Mouse (Mus musculus) MEL (cell line): ENCODE measurements around the gene Btn1a1. TPM values are rescaled to one million over a fixed set of nuclear protein-coding genes. Genes with fewer than 3 reads are reported as not detected.

Experiments used
- DNase-seq: peaks from one replicate; pipeline ENCODE4 v3.0.0; 2011; ENCODE audit warnings: low read depth, low spot score
- H3K27ac ChIP-seq: 2 replicates; pipeline ENCODE4 v1.5.1; 2012; ENCODE audit warnings: low read depth, mild to moderate bottlenecking, control low read depth, low read length, moderate library complexity; ENCODE audit not compliant: control insufficient read depth
- H3K27me3 ChIP-seq, 2 experiments: fragments of 150-350 bp in 1 of 2; sonication (generic) in 1 of 2; 2 replicates each; pipeline ENCODE4 v1.6.1; 2012; ENCODE audit warnings: low read length in 2 of 2, mild to moderate bottlenecking in 2 of 2, improper control_type of control experiment in 1 of 2, moderate library complexity in 1 of 2; ENCODE audit not compliant: insufficient read depth in 2 of 2, control insufficient read depth in 1 of 2
- H3K36me3 ChIP-seq, 2 experiments: 2 replicates each; pipeline ENCODE4 v1.6.1; 2012 to 2014; ENCODE audit warnings: low read length in 2 of 2, improper control_type of control experiment in 1 of 2, inconsistent platforms in 1 of 2, mild to moderate bottlenecking in 1 of 2; ENCODE audit not compliant: insufficient read depth in 2 of 2, control insufficient read depth in 1 of 2
- H3K4me1 ChIP-seq, 2 experiments: fragments of 150-350 bp in 1 of 2; sonication (generic) in 1 of 2; 2 replicates each; pipeline ENCODE4 v1.6.1; 2012; ENCODE audit warnings: low read length in 2 of 2, improper control_type of control experiment in 1 of 2, mild to moderate bottlenecking in 1 of 2; ENCODE audit not compliant: insufficient read depth in 2 of 2, control insufficient read depth in 1 of 2
- H3K4me3 ChIP-seq, 2 experiments: fragments of 150-350 bp in 1 of 2; sonication (generic) in 1 of 2; 2 replicates each; pipeline ENCODE4 v1.5.1; 2012; ENCODE audit warnings: low read depth in 2 of 2, low read length in 2 of 2, mild to moderate bottlenecking in 2 of 2, moderate library complexity in 2 of 2, control low read depth in 1 of 2, improper control_type of control experiment in 1 of 2; ENCODE audit not compliant: control insufficient read depth in 1 of 2, insufficient read depth in 1 of 2
- H3K79me2 ChIP-seq: 2 replicates; pipeline ENCODE4 v1.6.1; 2012; ENCODE audit warnings: mild to moderate bottlenecking, low read length, moderate library complexity; ENCODE audit not compliant: control insufficient read depth, poor library complexity, insufficient read depth
- H3K9ac ChIP-seq: 2 replicates; pipeline ENCODE4 v1.6.1; 2012; ENCODE audit warnings: low read depth, mild to moderate bottlenecking, control low read depth, low read length, moderate library complexity; ENCODE audit not compliant: control insufficient read depth, poor library complexity, severe bottlenecking
- H3K9me3 ChIP-seq: fragments of 150-350 bp; sonication (generic); replicated peaks from 2 replicates; pipeline ENCODE4 v1.6.1; 2012; ENCODE audit warnings: mild to moderate bottlenecking, low read length, improper control_type of control experiment, moderate library complexity; ENCODE audit not compliant: insufficient read depth
- BHLHE40 ChIP-seq: IDR thresholded peaks from 2 replicates; pipeline ENCODE4 v1.6.1; 2012; ENCODE audit warnings: low read depth, mild to moderate bottlenecking, inconsistent platforms, low read length, improper control_type of control experiment, borderline replicate concordance
- CHD1 ChIP-seq: IDR thresholded peaks from 2 replicates; pipeline ENCODE4 v1.6.1; 2012; ENCODE audit warnings: low read depth, mild to moderate bottlenecking, inconsistent platforms, low read length, improper control_type of control experiment
- E2F4 ChIP-seq: IDR thresholded peaks from 2 replicates; pipeline ENCODE4 v1.6.1; 2011; ENCODE audit warnings: low read depth, low read length, improper control_type of control experiment, borderline replicate concordance
- GATA1 ChIP-seq: IDR thresholded peaks from 2 replicates; pipeline ENCODE4 v1.6.1; 2011; ENCODE audit warnings: low read depth, low read length, improper control_type of control experiment
- JUND ChIP-seq: IDR thresholded peaks from 2 replicates; pipeline ENCODE4 v1.6.1; 2011; ENCODE audit warnings: low read depth, mild to moderate bottlenecking, improper control_type of control experiment, low read length
- MAFK ChIP-seq: IDR thresholded peaks from 2 replicates; pipeline ENCODE4 v1.6.1; 2011; ENCODE audit warnings: low read depth, mild to moderate bottlenecking, low read length, improper control_type of control experiment, borderline replicate concordance
- MYC ChIP-seq: IDR thresholded peaks from 2 replicates; pipeline ENCODE4 v1.6.1; 2011; ENCODE audit warnings: low read depth, mild to moderate bottlenecking, low read length, improper control_type of control experiment, moderate library complexity
- NELFE ChIP-seq: IDR thresholded peaks from 2 replicates; pipeline ENCODE4 v1.6.1; 2011; ENCODE audit warnings: low read depth, low read length, improper control_type of control experiment
- POLR2A ChIP-seq, 2 experiments: IDR thresholded peaks; 2 replicates each; pipeline ENCODE4 v1.6.1; 2011 to 2012; ENCODE audit warnings: low read length in 2 of 2, mild to moderate bottlenecking in 2 of 2, control low read depth in 1 of 2, improper control_type of control experiment in 1 of 2, low read depth in 1 of 2, moderate library complexity in 1 of 2; ENCODE audit not compliant: control insufficient read depth in 1 of 2, insufficient read depth in 1 of 2, poor library complexity in 1 of 2
- POLR2AphosphoS2 ChIP-seq: IDR thresholded peaks from 2 replicates; pipeline ENCODE4 v1.6.1; 2011; ENCODE audit warnings: low read length, improper control_type of control experiment
- POLR2AphosphoS5 ChIP-seq: IDR thresholded peaks from 2 replicates; pipeline ENCODE4 v1.6.1; 2012; ENCODE audit warnings: low read depth, borderline replicate concordance, mild to moderate bottlenecking, inconsistent platforms, low read length, moderate library complexity, mixed read lengths
- RCOR1 ChIP-seq: IDR thresholded peaks from 2 replicates; pipeline ENCODE4 v1.6.1; 2012; ENCODE audit warnings: low read depth, mild to moderate bottlenecking, inconsistent platforms, low read length, improper control_type of control experiment
- TAL1 ChIP-seq: IDR thresholded peaks from 2 replicates; pipeline ENCODE4 v1.6.1; 2012; ENCODE audit warnings: mild to moderate bottlenecking, inconsistent platforms, low read length, moderate library complexity, mixed read lengths
- TBP ChIP-seq: IDR thresholded peaks from 2 replicates; pipeline ENCODE4 v1.8.0; 2011; ENCODE audit warnings: low read depth, low read length, improper control_type of control experiment
- UBTF ChIP-seq: IDR thresholded peaks from 2 replicates; pipeline ENCODE4 v1.6.1; 2012; ENCODE audit warnings: low read depth, mild to moderate bottlenecking, inconsistent platforms, low read length, improper control_type of control experiment, moderate library complexity, borderline replicate concordance; ENCODE audit not compliant: insufficient read depth
- ZMIZ1 ChIP-seq: IDR thresholded peaks from 2 replicates; pipeline ENCODE4 v1.6.1; 2012; ENCODE audit warnings: low read depth, mild to moderate bottlenecking, inconsistent platforms, low read length, improper control_type of control experiment, moderate library complexity
- ZNF384 ChIP-seq: IDR thresholded peaks from 2 replicates; pipeline ENCODE4 v1.6.1; 2012; ENCODE audit warnings: low read depth, mild to moderate bottlenecking, inconsistent platforms, low read length, improper control_type of control experiment
- polyA plus RNA-seq, 2 experiments: library from polyadenylated mRNA; stranded (reverse) in 1 of 2; unstranded in 1 of 2; fragments of >175 nt in 1 of 2; fragments of >200 nt in 1 of 2; gene quantifications; 2 replicates each; pipeline versions ENCODE4 v1.2.1 to v1.2.4; 2012; ENCODE audit warnings: low replicate concordance in 2 of 2, low read depth in 1 of 2; ENCODE audit not compliant: insufficient read length in 2 of 2, insufficient read depth in 1 of 2, missing spikeins in 1 of 2
- total RNA-seq: library from RNA; depleted of rRNA; stranded (reverse); fragments of 300-350 nt; gene quantifications from 2 replicates; pipeline ENCODE4 v1.2.3, GENCODE M21; 2012

Btn1a1 gene
- total and polyA plus RNA-seq, 3 experiments = 0.25 TPM; not detected in 2

DNA sequence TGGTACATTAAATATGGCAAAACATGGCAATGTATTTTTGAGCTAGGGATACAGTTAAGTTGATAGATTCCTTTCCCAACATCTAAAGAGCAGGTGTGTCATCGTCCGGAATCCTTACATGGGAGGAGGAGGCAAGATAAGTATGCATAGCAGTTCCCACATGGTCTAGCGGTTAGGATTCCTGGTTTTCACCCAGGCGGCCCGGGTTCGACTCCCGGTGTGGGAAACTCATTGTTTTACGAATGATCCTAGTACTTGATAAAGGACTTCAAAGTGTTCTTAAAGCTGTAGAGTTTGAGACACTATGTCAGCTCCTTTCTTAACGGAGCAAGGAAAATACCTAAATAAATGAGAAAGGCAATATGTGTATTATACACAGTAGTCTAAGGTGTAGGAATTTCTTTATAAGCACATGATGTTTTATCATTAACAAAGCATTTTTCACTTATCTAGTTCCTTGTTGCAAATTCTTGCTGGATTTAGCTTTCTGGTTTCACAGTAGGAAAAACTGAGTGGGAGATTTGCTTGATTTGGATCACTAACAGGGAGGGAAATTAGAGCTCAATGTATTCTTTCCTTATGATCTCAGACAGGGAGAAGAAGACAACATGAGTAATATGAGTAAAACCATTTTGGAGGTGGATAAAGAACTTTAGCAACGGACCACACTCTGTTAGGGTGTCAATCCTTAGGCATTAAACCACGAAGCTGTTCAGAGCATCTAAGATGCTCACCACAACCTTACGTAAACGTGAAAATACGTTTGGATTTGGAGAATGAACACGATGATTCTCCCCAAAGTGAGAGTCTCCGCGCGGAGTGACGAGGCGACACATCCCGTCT is 2.1 kb downstream of the Btn1a1 start:
- Histone ChIP-seq H3K27ac (no peak overlapping the region), H3K9ac (peak overlapping the region; percentile 54), H3K4me3 (peak overlapping the region; percentile 41 to 66), H3K4me1 (peaks cover 0 to 14% of the 10 kb centered on the region in 2 experiments; a peak in 2 of 4 replicates), H3K9me3 (no peaks in the 10 kb centered on the region), H3K36me3 (peaks cover 0 to 13% of the 10 kb centered on the region in 2 experiments; a peak in 2 of 4 replicates), H3K27me3 (no peaks in the 10 kb centered on the region), H3K79me2 (no peaks in the 10 kb centered on the region)
- TF ChIP-seq POLR2AphosphoS5 (no peak), MYC (peak; percentile 17; the same call in 1 of the 2 replicates), ZMIZ1 (no peak), TBP (peak; percentile 100), GATA1 (peak; percentile 80), TAL1 (peak; percentile 4; the same call in 1 of the 2 replicates), CHD1 (no peak), MAFK (peak; percentile 95), NELFE (no peak), UBTF (0 out of 2 replicates have a peak, but pooled peaks have one; percentile 9)
- peak; percentile 86 for DNase-seq

GRCm38 (mm10) chr13:23462669-23463068 is 3.0 kb downstream of the Btn1a1 start:
- no peak overlapping the region for H3K27ac ChIP-seq
- no peaks in the 10 kb centered on the region for H3K79me2 ChIP-seq
- H3K4me1 ChIP-seq = peaks cover 0 to 18% of the 10 kb centered on the region in 2 experiments; a peak in 2 of 4 replicates
- no peak for DNase-seq
- no peaks in the 10 kb centered on the region for H3K27me3 ChIP-seq
- TF ChIP-seq ZNF384 (peak; percentile 65), POLR2AphosphoS2 (no peak)
- no peak overlapping the region for H3K4me3 ChIP-seq
- peaks cover 0 to 13% of the 10 kb centered on the region in 2 experiments; a peak in 2 of 4 replicates for H3K36me3 ChIP-seq
- H3K9ac ChIP-seq = no peak overlapping the region
- no peaks in the 10 kb centered on the region for H3K9me3 ChIP-seq

GRCm38 (mm10) chr13:23462063-23462462 is 3.6 kb downstream of the Btn1a1 start:
- Histone ChIP-seq H3K9ac (no peak overlapping the region), H3K4me3 (no peak overlapping the region), H3K79me2 (no peaks in the 10 kb centered on the region), H3K9me3 (no peaks in the 10 kb centered on the region), H3K27me3 (no peaks in the 10 kb centered on the region), H3K36me3 (peaks cover 0 to 13% of the 10 kb centered on the region in 2 experiments; a peak in 2 of 4 replicates), H3K27ac (no peak overlapping the region), H3K4me1 (peaks cover 0 to 18% of the 10 kb centered on the region in 2 experiments; a peak in 2 of 4 replicates)
- TF ChIP-seq BHLHE40 (no peak), E2F4 (no peak), JUND (no peak), TBP (peak; percentile 70), POLR2A (IDR thresholded peaks at IDR 0.05; ENCODE audit: control insufficient read depth in 1 of 2, insufficient read depth in 1 of 2, low read depth in 1 of 2, low read length in 2 of 2, poor library complexity in 1 of 2) (no peak), RCOR1 (no peak), ZMIZ1 (no peak)
- DNase-seq = no peak
